Mouse (Mus musculus): ENCODE measurements around the gene 9330161L09Rik.

DNA sequence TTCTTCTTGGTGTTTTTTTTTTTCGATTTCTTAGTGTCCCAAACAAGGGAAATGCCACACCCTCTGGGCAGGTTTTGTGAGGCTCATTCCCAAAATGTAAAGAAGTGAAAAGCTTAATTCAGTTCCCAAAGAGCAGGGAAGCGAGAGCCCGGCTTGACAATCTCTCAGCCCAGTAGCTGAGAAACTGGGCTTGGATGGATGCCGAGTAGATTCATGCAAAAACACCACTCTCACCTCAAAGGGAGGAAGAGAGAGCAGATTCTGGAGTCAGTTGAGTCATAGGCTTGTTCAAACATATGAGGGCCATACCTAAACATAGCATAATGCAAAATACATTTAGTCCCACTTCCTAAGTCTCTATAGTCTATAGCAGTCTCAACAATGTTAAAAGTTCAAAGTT is 27.4 kb downstream of the 9330161L09Rik start:
- TF ChIP-seq POLR2A (IDR thresholded peaks at IDR 0.05; ENCODE audit: borderline replicate concordance, insufficient read depth, low read length) (no peak), CTCF (IDR thresholded peaks at IDR 0.05; ENCODE audit: borderline replicate concordance, insufficient read depth, low read depth, low read length) (no peak)

All from cerebellum, adult 2 months (tissue).